Mouse (Mus musculus) ES-E14 (cell line): Measurements from ENCODE around the gene Nhsl1.

Source experiments
- CHD2 ChIP-seq: IDR thresholded peaks from 2 replicates; pipeline ENCODE4 v1.6.1; 2014; ENCODE audit warnings: mild to moderate bottlenecking, low read depth, low read length, inconsistent platforms
- HCFC1 ChIP-seq: IDR thresholded peaks from 2 replicates; pipeline ENCODE4 v1.6.1; 2012; ENCODE audit warnings: low read length, inconsistent platforms, borderline replicate concordance; ENCODE audit not compliant: insufficient read depth
- MAFK ChIP-seq: IDR thresholded peaks from 2 replicates; pipeline ENCODE4 v1.6.1; 2014; ENCODE audit warnings: mild to moderate bottlenecking, low read depth, low read length, inconsistent platforms; ENCODE audit not compliant: insufficient read depth
- ZC3H11A ChIP-seq: IDR thresholded peaks from 2 replicates; pipeline ENCODE4 v1.6.1; 2012; ENCODE audit warnings: low read depth, mild to moderate bottlenecking, inconsistent platforms, low read length, borderline replicate concordance
- ZNF384 ChIP-seq: IDR thresholded peaks from 2 replicates; pipeline ENCODE4 v1.6.1; 2012; ENCODE audit warnings: low read depth, low read length, inconsistent platforms

DNA sequence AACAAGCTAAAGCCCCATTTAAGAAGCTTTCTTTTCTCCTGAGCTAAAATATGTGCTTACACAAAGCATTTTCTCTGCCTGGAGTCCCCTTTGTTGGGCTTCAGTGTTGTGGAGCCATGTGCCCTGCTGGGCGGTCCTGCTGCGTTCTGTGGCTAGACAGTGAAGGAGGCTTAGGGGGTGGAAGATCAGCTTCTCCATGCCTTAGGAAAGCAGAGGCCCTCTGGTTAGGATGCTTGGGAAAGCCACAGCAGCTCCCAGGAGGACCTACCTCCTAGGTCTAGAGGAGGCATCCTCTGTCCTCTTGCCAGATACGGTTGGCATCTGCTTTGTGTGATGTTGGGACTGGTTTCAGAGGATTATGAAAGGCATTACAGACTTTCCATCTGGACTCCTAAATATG, 56.5 kb downstream of the Nhsl1 start:
- TF ChIP-seq HCFC1 (no peak), ZNF384 (no peak), MAFK (no peak), CHD2 (no peak), ZC3H11A (no peak)
